Mouse (Mus musculus) thymus, postnatal 25 days (tissue): Measurements from ENCODE around the gene Angpt4.

Experiments
- DNase-seq: peaks from one replicate; pipeline ENCODE4 v3.0.0; 2022

Angpt4 gene

GRCm38 (mm10) chr2:151910919-151911500, at the start of gene Angpt4:
Gene Angpt4, plus strand, starts transcription at chr2:151911210.
- DNase-seq, result no peak

GRCm38 (mm10) chr2:151862257-151862810, 48.7 kb upstream of the Angpt4 start:
- no peak for DNase-seq

GRCm38 (mm10) chr2:151864941-151865340, 46.1 kb upstream of the Angpt4 start:
- no peak for DNase-seq

GRCm38 (mm10) chr2:151866487-151866886, 44.5 kb upstream of the Angpt4 start:
- peak; percentile 34 for DNase-seq

- DNase-seq, result no peak
Measured at GRCm38 (mm10) chr2:151868196-151868595, 42.8 kb upstream of the Angpt4 start.

- peak; percentile 9 for DNase-seq
Measured at GRCm38 (mm10) chr2:151874551-151874950, 36.5 kb upstream of the Angpt4 start.

GRCm38 (mm10) chr2:151876012-151876485, 35.0 kb upstream of the Angpt4 start:
- DNase-seq, result peak; percentile 51

- DNase-seq, result no peak
Measured at GRCm38 (mm10) chr2:151878645-151879044, 32.4 kb upstream of the Angpt4 start.

- no peak for DNase-seq
Measured at GRCm38 (mm10) chr2:151879760-151880159, 31.2 kb upstream of the Angpt4 start.

GRCm38 (mm10) chr2:151891031-151891430, 20.0 kb upstream of the Angpt4 start:
- no peak for DNase-seq

- DNase-seq, result no peak
Measured at GRCm38 (mm10) chr2:151893122-151893774, 17.8 kb upstream of the Angpt4 start.

GRCm38 (mm10) chr2:151894209-151894980, 16.6 kb upstream of the Angpt4 start:
- no peak for DNase-seq

- no peak for DNase-seq
Measured at GRCm38 (mm10) chr2:151895911-151896310, 15.1 kb upstream of the Angpt4 start.

- no peak for DNase-seq
Measured at GRCm38 (mm10) chr2:151898106-151898505, 12.9 kb upstream of the Angpt4 start.

- DNase-seq, result no peak
Measured at GRCm38 (mm10) chr2:151900845-151901244, 10.2 kb upstream of the Angpt4 start.

GRCm38 (mm10) chr2:151903267-151903666, 7.7 kb upstream of the Angpt4 start:
- DNase-seq, result no peak

- no peak for DNase-seq
Measured at GRCm38 (mm10) chr2:151903933-151904332, 7.1 kb upstream of the Angpt4 start.

GRCm38 (mm10) chr2:151904636-151905035, 6.4 kb upstream of the Angpt4 start:
- DNase-seq, result no peak

GRCm38 (mm10) chr2:151907020-151907419, 4.0 kb upstream of the Angpt4 start:
- DNase-seq, result no peak

- no peak for DNase-seq
Measured at GRCm38 (mm10) chr2:151909386-151909785, 1.6 kb upstream of the Angpt4 start.

GRCm38 (mm10) chr2:151910498-151910897, 512 bp upstream of the Angpt4 start:
- DNase-seq, result no peak

- DNase-seq, result no peak
Measured at GRCm38 (mm10) chr2:151911751-151912150, 741 bp downstream of the Angpt4 start.

- DNase-seq, result no peak
Measured at GRCm38 (mm10) chr2:151914120-151914519, 3.1 kb downstream of the Angpt4 start.

- DNase-seq, result no peak
Measured at GRCm38 (mm10) chr2:151915111-151915510, 4.1 kb downstream of the Angpt4 start.
